Mouse (Mus musculus) embryonic fibroblast, embryonic 13.5 days (primary cell): ENCODE results near the gene Lyve1. TPM values are rescaled to one million over a fixed set of nuclear protein-coding genes. Genes with fewer than 3 reads are reported as not detected.

ENCODE experiments used
- H3K27ac ChIP-seq: 2 replicates; pipeline ENCODE4 v1.5.1; 2012; ENCODE audit warnings: low read length, control low read depth, inconsistent platforms; ENCODE audit not compliant: insufficient read depth
- H3K4me1 ChIP-seq: 2 replicates; pipeline ENCODE4 v1.6.1; 2011; ENCODE audit warnings: low read length; ENCODE audit not compliant: control insufficient read depth, insufficient read depth
- H3K4me3 ChIP-seq: 2 replicates; pipeline ENCODE4 v1.5.1; 2011; ENCODE audit warnings: mild to moderate bottlenecking, control low read depth, low read length; ENCODE audit not compliant: insufficient read depth
- CTCF ChIP-seq: IDR thresholded peaks from 2 replicates; pipeline ENCODE4 v1.5.1; 2011; ENCODE audit warnings: mild to moderate bottlenecking, control low read depth, low read length, moderate library complexity, borderline replicate concordance; ENCODE audit not compliant: insufficient read depth
- POLR2A ChIP-seq: IDR thresholded peaks from 2 replicates; pipeline ENCODE4 v1.6.1; 2011; ENCODE audit warnings: low read depth, mild to moderate bottlenecking, control low read depth, low read length, moderate library complexity
- polyA plus RNA-seq: library from polyadenylated mRNA; stranded (reverse); fragments of >200 nt; gene quantifications from 2 replicates; pipeline ENCODE4 v1.2.4, GENCODE M21; 2011; ENCODE audit warnings: low read depth; ENCODE audit not compliant: missing spikeins, insufficient read length

The Lyve1 gene
- polyA plus RNA-seq, 1 experiment, result not detected

DNA sequence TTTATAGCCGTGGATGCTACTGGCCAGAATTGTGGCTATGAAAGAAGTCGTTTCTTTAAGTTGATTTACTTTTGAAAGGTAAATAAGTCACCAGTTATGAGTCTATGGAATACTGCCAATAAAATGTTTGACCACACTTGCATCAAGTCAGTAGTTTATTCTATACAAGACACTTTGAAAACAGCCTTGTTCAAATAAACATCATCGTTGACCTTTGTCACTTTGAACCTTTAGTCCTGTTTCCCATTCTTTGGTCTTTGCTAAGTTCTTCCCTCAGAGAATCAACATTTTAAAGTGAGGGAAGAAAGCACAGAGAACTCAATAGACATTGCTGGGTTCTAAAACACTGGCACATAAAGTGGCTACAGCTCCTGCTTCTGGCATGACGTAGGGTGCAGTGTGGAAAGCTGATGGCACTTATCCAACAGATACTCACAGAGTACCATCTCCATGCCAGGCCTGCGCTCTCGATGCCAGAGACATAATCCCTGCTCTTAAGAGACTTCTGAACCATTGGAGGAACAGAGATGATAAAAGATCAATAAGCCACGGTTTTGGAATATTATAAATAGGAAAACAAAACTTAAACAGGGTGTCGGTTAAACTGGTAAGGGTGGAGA, 8.0 kb downstream of the Lyve1 start:
- no peak overlapping the region for H3K4me3 ChIP-seq
- H3K27ac ChIP-seq, result no peak overlapping the region
- H3K4me1 ChIP-seq, result peaks cover 10% of the 10 kb centered on the region; the same call in 1 of the 2 replicates
- TF ChIP-seq POLR2A (no peak), CTCF (no peak)

- Histone ChIP-seq H3K4me1 (peaks cover 12% of the 10 kb centered on the region; the same call in 1 of the 2 replicates), H3K27ac (no peak overlapping the region), H3K4me3 (no peak overlapping the region)
- TF ChIP-seq CTCF (no peak), POLR2A (no peak)
Measured at GRCm38 (mm10) chr7:110854519-110854918, 8.5 kb downstream of the Lyve1 start.

DNA sequence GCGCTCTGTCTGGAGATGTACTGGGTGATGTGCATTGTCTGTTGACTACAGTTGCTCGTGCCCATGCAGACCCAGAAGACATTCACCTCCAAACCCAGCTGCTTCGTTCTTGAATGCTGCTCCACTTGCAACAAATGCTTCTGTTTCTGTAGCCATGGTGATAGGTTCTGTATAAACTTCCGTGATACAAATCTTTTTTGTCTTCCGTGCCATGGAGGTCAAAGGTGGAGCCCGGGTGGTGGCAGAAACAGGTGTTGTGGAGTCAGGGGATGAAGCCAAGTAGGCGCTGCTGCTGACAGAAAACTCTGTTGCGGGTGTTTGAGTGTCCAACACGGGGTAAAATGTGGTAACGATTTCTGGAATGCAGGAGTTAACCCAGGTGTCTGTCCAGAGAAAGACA, 9.4 kb downstream of the Lyve1 start:
- Histone ChIP-seq H3K4me3 (no peak overlapping the region), H3K27ac (no peak overlapping the region), H3K4me1 (peaks cover 12% of the 10 kb centered on the region; the same call in 1 of the 2 replicates)
- TF ChIP-seq POLR2A, result no peak
- TF ChIP-seq CTCF, result no peak

- TF ChIP-seq CTCF, result no peak
- TF ChIP-seq POLR2A, result no peak
- Histone ChIP-seq H3K4me3 (no peak overlapping the region), H3K27ac (peak overlapping the region; percentile 43), H3K4me1 (peaks cover 15% of the 10 kb centered on the region; the same call in 1 of the 2 replicates)
Measured at GRCm38 (mm10) chr7:110851541-110852203, 11.4 kb downstream of the Lyve1 start.

DNA sequence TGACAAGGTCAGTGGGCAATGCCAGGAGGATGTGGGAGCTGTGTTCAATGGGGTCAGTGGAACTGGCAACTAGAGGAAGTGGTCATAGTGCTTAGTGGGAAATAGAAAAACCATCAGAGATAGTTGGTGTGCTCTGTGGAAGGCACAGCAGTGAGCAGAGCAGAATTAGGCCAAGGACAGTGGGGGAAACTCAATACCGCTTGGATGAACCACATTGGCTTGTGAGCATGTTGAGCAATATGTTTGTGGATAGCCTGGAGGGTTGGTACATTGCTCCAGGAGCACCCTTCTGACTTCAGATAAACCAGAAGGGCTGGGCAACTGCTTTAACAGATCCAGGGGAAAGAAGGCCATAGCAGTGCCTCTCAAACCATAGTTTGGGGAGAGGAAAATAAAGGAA, 14.7 kb downstream of the Lyve1 start:
- no peak for TF ChIP-seq POLR2A

DNA sequence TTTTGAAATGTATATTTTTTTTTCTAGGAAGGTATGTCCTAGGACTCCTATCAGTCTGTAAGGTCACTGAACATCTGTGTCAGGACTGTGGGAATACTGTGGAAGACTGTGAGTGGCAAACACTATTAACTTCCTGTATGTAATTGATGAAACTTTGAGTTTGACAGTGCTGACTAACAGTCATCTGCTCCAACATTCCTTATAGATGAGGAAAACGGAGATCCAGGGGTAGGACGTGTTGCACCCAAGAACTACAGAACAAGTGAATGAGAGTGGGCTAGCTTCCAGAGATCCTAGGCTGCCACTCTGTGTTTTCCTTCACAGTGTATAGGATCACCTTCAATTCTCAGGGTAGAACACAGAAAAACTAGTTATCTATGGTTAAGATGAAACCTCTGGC, 15.7 kb downstream of the Lyve1 start:
- peaks cover 19% of the 10 kb centered on the region; the same call in 1 of the 2 replicates for H3K4me1 ChIP-seq
- no peak overlapping the region for H3K27ac ChIP-seq
- TF ChIP-seq CTCF, result no peak
- no peak overlapping the region for H3K4me3 ChIP-seq

More for the DNA sequence above, 14.7 kb downstream of the Lyve1 start:
- Histone ChIP-seq H3K4me3 (no peak overlapping the region), H3K27ac (no peak overlapping the region), H3K4me1 (peaks cover 17% of the 10 kb centered on the region; the same call in 1 of the 2 replicates)

GRCm38 (mm10) chr7:110843916-110844874, 18.8 kb downstream of the Lyve1 start, which contains the start of gene Rnf141:
Rnf141 (minus strand) TSS chr7:110844457.
- H3K4me3 ChIP-seq, result peak within 1 kb of the TSS; percentile 75
- H3K4me1 ChIP-seq, result peaks cover 7% of the 10 kb centered on the region; the same call in 1 of the 2 replicates
- H3K27ac ChIP-seq, result peak within 1 kb of the TSS; percentile 76

DNA sequence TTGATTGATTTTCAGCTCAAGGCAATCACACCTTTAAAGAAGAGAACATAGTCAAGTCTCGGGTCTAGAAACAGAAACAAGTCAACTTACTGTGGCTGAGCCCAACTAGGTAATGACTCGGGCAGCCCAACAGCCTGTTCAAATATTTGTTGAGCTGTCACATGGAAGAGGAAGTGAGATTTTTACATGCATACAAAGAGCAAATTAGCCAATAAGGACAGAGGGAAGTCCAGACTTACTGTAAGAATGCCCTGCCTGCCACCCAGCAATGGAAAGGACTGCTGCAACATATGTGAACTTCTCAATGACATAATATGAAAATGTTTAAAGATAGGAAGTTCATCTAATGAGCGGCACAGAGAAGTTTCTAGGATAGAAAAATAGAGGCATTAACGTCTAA, 22.7 kb downstream of the Lyve1 start:
- H3K4me1 ChIP-seq, result peaks cover 4% of the 10 kb centered on the region; the same call in 1 of the 2 replicates
- TF ChIP-seq CTCF, result no peak
- no peak for TF ChIP-seq POLR2A
- no peak overlapping the region for H3K27ac ChIP-seq
- no peak overlapping the region for H3K4me3 ChIP-seq

More at GRCm38 (mm10) chr7:110843916-110844874, 18.8 kb downstream of the Lyve1 start, which contains the start of gene Rnf141:
- TF ChIP-seq CTCF (peak; percentile 64), POLR2A (peak; percentile 88)

DNA sequence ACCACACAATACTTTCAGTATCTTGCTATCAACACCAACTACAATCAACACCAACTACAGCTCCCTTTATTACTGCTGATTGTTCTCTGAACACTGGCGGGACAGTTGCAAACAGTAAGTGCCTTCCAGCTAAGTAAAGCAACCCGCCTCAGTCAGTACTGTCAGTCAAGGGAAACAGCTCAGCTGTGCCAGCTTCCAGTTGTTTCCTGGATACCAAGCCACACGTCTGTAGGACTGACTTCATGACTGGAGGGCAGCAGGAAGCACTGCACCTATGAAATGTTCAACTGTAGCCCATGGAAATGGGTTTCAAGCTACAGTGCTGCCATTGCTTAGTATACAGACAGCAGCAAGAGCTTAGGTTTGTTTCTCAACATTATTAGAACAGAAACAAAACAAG, 28.5 kb downstream of the Lyve1 start:
- H3K4me1 ChIP-seq, result no peaks in the 10 kb centered on the region
- no peak overlapping the region for H3K27ac ChIP-seq
- H3K4me3 ChIP-seq, result no peak overlapping the region
- TF ChIP-seq CTCF (no peak), POLR2A (no peak)

DNA sequence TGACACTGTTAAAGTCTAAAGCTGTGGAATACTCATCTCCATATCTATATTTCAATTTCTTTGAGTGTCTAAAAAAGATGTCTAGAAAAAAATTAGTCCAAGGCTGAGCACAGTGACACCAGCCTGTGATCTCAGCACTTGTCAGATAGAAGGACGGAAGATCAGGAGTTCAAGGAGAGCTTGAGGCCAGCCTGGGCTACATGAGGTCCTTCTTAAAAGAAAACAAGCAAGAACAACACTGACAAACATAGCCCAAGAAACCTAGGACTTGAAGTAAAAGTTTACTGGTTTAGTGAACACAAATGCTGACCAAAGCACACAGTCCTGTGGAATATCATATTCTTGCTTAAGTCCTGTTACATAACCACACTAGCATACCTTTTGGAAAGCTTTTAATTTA, 29.0 kb downstream of the Lyve1 start:
- no peaks in the 10 kb centered on the region for H3K4me1 ChIP-seq
- H3K4me3 ChIP-seq, result no peak overlapping the region
- no peak overlapping the region for H3K27ac ChIP-seq
- TF ChIP-seq POLR2A (no peak), CTCF (no peak)
